Mouse (Mus musculus) stomach, postnatal 0 days (tissue): ENCODE results near the gene Tmem268.

Source experiments
- CTCF ChIP-seq: IDR thresholded peaks from 2 replicates; pipeline ENCODE4 v1.5.1; 2016; ENCODE audit warnings: antibody characterized with exemption, low read depth, mild to moderate bottlenecking, moderate library complexity
- EP300 ChIP-seq: optimal IDR thresholded peaks from 2 replicates; pipeline ENCODE3; 2016; ENCODE audit warnings: antibody characterized with exemption

GRCm38 (mm10) chr4:63556665-63557064 is 1.9 kb upstream of the Tmem268 start:
- no peak for TF ChIP-seq CTCF
- no peak for TF ChIP-seq EP300
